Mouse (Mus musculus): ENCODE results near the gene Opa1.

DNA sequence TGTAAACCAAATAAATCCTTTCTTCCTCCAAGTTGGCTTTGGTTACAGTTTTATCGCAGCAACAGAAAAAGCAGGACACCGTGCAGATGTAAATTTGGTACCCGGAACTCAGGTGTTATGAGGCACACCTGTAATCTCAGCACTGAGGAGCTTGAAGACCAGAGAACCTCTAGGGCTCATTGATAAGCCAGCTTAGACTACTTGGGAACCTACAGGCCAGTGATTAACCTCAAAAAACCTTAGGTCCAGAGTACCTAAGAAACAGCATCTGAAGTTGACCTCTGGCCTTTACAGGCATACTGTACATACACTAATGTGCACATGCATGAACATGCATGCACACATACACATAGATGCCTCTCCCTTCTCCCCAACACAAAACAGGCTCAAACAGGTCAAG, 94.1 kb downstream of the Opa1 start:
- TF ChIP-seq CTCF (IDR thresholded peaks at IDR 0.05; ENCODE audit: borderline replicate concordance, extremely low read depth, insufficient read depth, insufficient read length), result no peak
- TF ChIP-seq POLR2A (IDR thresholded peaks at IDR 0.05; ENCODE audit: borderline replicate concordance, extremely low read depth, insufficient read depth, insufficient read length, poor library complexity, severe bottlenecking), result no peak

All from brain, embryonic 14.5 days (tissue).